In the genomic region with DNA sequence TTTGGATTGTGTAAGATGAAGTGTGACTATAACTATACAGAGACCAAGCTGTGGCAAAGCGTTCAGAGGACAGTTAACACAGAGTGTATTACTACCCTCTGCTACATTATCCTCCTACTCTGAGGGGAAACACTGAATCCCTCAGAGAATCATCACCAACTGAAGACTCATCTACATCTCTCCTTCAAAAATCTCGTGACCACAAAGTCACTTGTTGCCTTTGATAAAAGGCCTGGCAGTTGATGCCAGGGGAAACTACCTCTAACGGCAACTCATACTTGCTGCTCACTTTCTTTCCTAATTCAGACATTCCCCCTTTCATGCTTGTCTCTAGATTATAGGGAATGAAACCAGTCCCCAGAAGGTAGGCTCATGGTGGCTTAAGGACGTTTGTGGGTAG, we compare ENCODE assay signal across 31 mouse cellular contexts.
A peak's percentile ranks its signal among the peaks of the same experiment; 100 is the strongest.
DNase-seq lines count a peak whose midpoint lies in the region; ATAC-seq and TF ChIP-seq lines count a peak whose summit lies in the region.
"Had no signal": no experiment of that assay in that cellular context is flagged by ENCODE, and none has a peak within 500 bp of the region (broad histone marks: within the 10 kb centered on the region; RNA-seq: fewer than 3 reads in every experiment).

No protein-coding gene starts in this region.

- H3K9me3 ChIP-seq in liver, embryonic 14.5 days (ENCODE audit: control insufficient read depth, low read length) = no peaks in the 10 kb centered on the region
- no peaks in the 10 kb centered on the region for H3K9me3 ChIP-seq in CH12.LX (replicated peaks; ENCODE audit: low read length)
- no peaks in the 10 kb centered on the region for H3K9me3 ChIP-seq in hindbrain, embryonic 13.5 days
- H3K9me3 ChIP-seq: heart, embryonic 12.5 days; hindbrain, embryonic 15.5 days; intestine, embryonic 15.5 days; neural tube, embryonic 12.5 days had no signal

- in situ Hi-C loops in CH12.LX (cut with MboI; ENCODE audit: low pct_ligation_motif_present, low pct_unique_long_range_greater_than_20kb, low sequenced_read_pairs) = no loop called here

- dilution Hi-C loops in CH12.LX (cut with MboI; ENCODE audit: extremely low pct_ligation_motif_present, extremely low pct_unique_long_range_greater_than_20kb, low sequenced_read_pairs) = no loop called here

- no peaks in the 10 kb centered on the region for H3K36me3 ChIP-seq in liver, embryonic 14.5 days (replicated peaks; ENCODE audit: control insufficient read depth, insufficient read depth, low read depth)
- peaks cover 0 to 2% of the 10 kb centered on the region in 2 experiments for H3K36me3 ChIP-seq in CH12.LX (replicated peaks in 1 of 2; ENCODE audit: control insufficient read depth in 1 of 2, insufficient read depth in 1 of 2, low read length in 1 of 2)
- H3K36me3 ChIP-seq in hindbrain, embryonic 13.5 days = no peaks in the 10 kb centered on the region
- H3K36me3 ChIP-seq: hindbrain, embryonic 15.5 days; intestine, embryonic 15.5 days; neural tube, embryonic 12.5 days had no signal

- no peak overlapping the region for H3K9ac ChIP-seq in liver, embryonic 14.5 days (replicated peaks)
- no peak overlapping the region for H3K9ac ChIP-seq in CH12.LX (ENCODE audit: insufficient read depth, low read depth)
- H3K9ac ChIP-seq in hindbrain, embryonic 13.5 days = no peak overlapping the region
- H3K9ac ChIP-seq: heart, embryonic 12.5 days; hindbrain, embryonic 15.5 days; intestine, embryonic 15.5 days; neural tube, embryonic 12.5 days had no signal

- no peaks in the 10 kb centered on the region for H3K27me3 ChIP-seq in liver, embryonic 14.5 days (ENCODE audit: control insufficient read depth, insufficient read depth, low read length)
- H3K27me3 ChIP-seq in CH12.LX (replicated peaks) = no peaks in the 10 kb centered on the region
- no peaks in the 10 kb centered on the region for H3K27me3 ChIP-seq in hindbrain, embryonic 13.5 days
- H3K27me3 ChIP-seq: heart, embryonic 12.5 days; hindbrain, embryonic 15.5 days; intestine, embryonic 15.5 days; neural tube, embryonic 12.5 days had no signal

- no peak for TF ChIP-seq POLR2A in CH12.LX (IDR thresholded peaks at IDR 0.05; ENCODE audit: low read depth, low read length)

- no peak for TF ChIP-seq RAD21 in CH12.LX (IDR thresholded peaks at IDR 0.05; ENCODE audit: low read depth, low read length)

- no peak for DNase-seq in liver, embryonic 14.5 days (ENCODE audit: low read depth in 3 of 3, low spot score in 3 of 3)
- DNase-seq in liver (no peak), CH12.LX (ENCODE audit: extremely low read depth) (peak; percentile 2)
- DNase-seq in embryo, embryonic 10 days (ENCODE audit: low spot score) = no peak
- DNase-seq in lung, postnatal 10 days = no peak
- DNase-seq: adrenal gland, adult 2 months; cerebellum, adult 2 months; cerebellum, postnatal 25 days; gastrocnemius, adult 2 months; gastrocnemius, postnatal 36 days; heart, adult 18-20 months; kidney, adult 2 months; kidney, postnatal 4 days; layer of hippocampus, postnatal 36 days; left cerebral cortex, postnatal 4 days; lung, adult 2 months; lung, postnatal 14 days; right cerebral cortex, postnatal 14 days; thymus, postnatal 14 days had no signal

- WGBS in liver, embryonic 14.5 days (ENCODE audit: insufficient replicate concordance) = 14% methylated on average over 4 of the region's 4 CpGs
- 84% methylated on average over 4 of the region's 4 CpGs for WGBS in hindbrain, embryonic 13.5 days

- ATAC-seq in liver, embryonic 14.5 days (ENCODE audit: insufficient read depth) = peak; percentile 28; the same call in 1 of the 2 replicates
- peak; percentile 47 for ATAC-seq in activated CD4-positive, CD25-positive, alpha-beta regulatory T cell, adult 4 months
- peak; percentile 53 for ATAC-seq in megakaryocyte progenitor cell, adult 5-6 weeks (replicated peaks; ENCODE audit: poor library complexity)
- ATAC-seq in hindbrain, embryonic 13.5 days (ENCODE audit: low FRiP score) = no peak
- ATAC-seq: forebrain, embryonic 16.5 days; intestine, embryonic 15.5 days; midbrain, embryonic 16.5 days had no signal

- TF ChIP-seq EP300 in liver, embryonic 14.5 days (IDR thresholded peaks at IDR 0.05; ENCODE audit: low read depth) = peak; percentile 65
- TF ChIP-seq EP300 in CH12.LX (IDR thresholded peaks at IDR 0.05; ENCODE audit: low read length) = no peak

- no peak overlapping the region for H3K4me2 ChIP-seq in liver, embryonic 14.5 days (ENCODE audit: low read depth)
- no peak overlapping the region for H3K4me2 ChIP-seq in CH12.LX (ENCODE audit: insufficient read depth, low read depth, poor library complexity, severe bottlenecking)
- no peak overlapping the region for H3K4me2 ChIP-seq in hindbrain, embryonic 13.5 days
- H3K4me2 ChIP-seq: heart, embryonic 12.5 days; hindbrain, embryonic 15.5 days; intestine, embryonic 15.5 days; midbrain, embryonic 11.5 days; neural tube, embryonic 12.5 days had no signal

- no peak for TF ChIP-seq CTCF in liver, embryonic 14.5 days (IDR thresholded peaks at IDR 0.05; ENCODE audit: low read depth)
- TF ChIP-seq CTCF in CH12.LX (conservative IDR thresholded peaks at IDR 0.05 in 1 of 2, IDR thresholded peaks at IDR 0.05 in 1 of 2; ENCODE audit: low read depth in 2 of 2, low read length in 2 of 2) = no peak

- H3K79me2 ChIP-seq in CH12.LX (replicated peaks; ENCODE audit: control insufficient read depth, extremely low read depth, insufficient read depth, poor library complexity, severe bottlenecking) = no peaks in the 10 kb centered on the region

- no peak overlapping the region for H3K4me3 ChIP-seq in liver, embryonic 14.5 days (ENCODE audit: insufficient read depth in 1 of 2, low read depth in 2 of 2, low read length in 2 of 2)
- H3K4me3 ChIP-seq in CH12.LX (replicated peaks in 1 of 3; ENCODE audit: low read depth in 2 of 3, low read length in 2 of 3, poor library complexity in 1 of 3) = no peak overlapping the region
- H3K4me3 ChIP-seq in hindbrain, embryonic 13.5 days = no peak overlapping the region
- H3K4me3 ChIP-seq: erythroblast, embryonic 14.5 days; gastrocnemius, adult 2 months; heart, embryonic 12.5 days; hindbrain, embryonic 15.5 days; intestine, embryonic 15.5 days; neural tube, embryonic 12.5 days had no signal

- peaks cover 0 to 5% of the 10 kb centered on the region in 2 experiments; a peak in 1 of 4 replicates for H3K4me1 ChIP-seq in liver, embryonic 14.5 days (replicated peaks; ENCODE audit: control insufficient read depth in 2 of 2, insufficient read depth in 2 of 2, low read length in 1 of 2)
- peaks cover 0 to 22% of the 10 kb centered on the region in 2 experiments; a peak in 1 of 4 replicates for H3K4me1 ChIP-seq in CH12.LX (ENCODE audit: control insufficient read depth in 1 of 2, insufficient read depth in 2 of 2)
- 0 out of 2 replicates have a peak, but pooled peaks cover 9% of the 10 kb centered on the region for H3K4me1 ChIP-seq in hindbrain, embryonic 13.5 days (replicated peaks)
- H3K4me1 ChIP-seq: intestine, embryonic 15.5 days; neural tube, embryonic 12.5 days had no signal

- H3K27ac ChIP-seq in liver, embryonic 14.5 days = no peak overlapping the region
- H3K27ac ChIP-seq in CH12.LX (ENCODE audit: insufficient read depth, low read depth) = no peak overlapping the region
- H3K27ac ChIP-seq in hindbrain, embryonic 13.5 days = no peak overlapping the region
- H3K27ac ChIP-seq: gastrocnemius, adult 2 months; hindbrain, embryonic 15.5 days; intestine, embryonic 15.5 days; kidney, postnatal 0 days; neural tube, embryonic 12.5 days had no signal

TF ChIP-seq in CH12.LX, 34 proteins besides CTCF, POLR2A, EP300 and RAD21:
- TF ChIP-seq ETS1 (conservative IDR thresholded peaks at IDR 0.05; ENCODE audit: low read depth, low read length) (no peak), USF1 (IDR thresholded peaks at IDR 0.05; ENCODE audit: low read depth, low read length) (no peak), BHLHE40 (IDR thresholded peaks at IDR 0.05; ENCODE audit: low read depth, low read length) (0 out of 2 replicates have a peak, but pooled peaks have one; percentile 14)
